Comparison of ENCODE assay signal across 11 mouse cellular contexts in the genomic region with DNA sequence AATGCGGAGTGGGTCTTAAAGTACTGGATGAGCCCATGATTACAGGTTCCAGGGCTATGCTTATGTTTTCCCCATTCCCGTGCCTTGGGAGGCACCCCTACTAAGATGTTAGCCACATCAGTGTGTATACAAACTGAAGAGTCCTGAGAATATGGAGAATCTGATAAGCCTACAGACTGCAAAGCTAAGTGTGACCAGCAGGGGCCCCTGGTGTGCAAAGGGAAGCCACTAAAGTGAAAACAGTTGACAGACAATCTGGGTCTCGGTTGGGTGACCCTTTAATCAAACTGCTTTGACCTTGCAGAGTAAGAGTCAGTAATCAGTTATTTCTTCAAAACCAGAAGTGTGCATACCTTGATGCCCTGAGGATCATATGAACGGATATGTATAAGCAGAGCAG. TPM values are rescaled to one million over a fixed set of nuclear protein-coding genes. Genes with fewer than 3 reads are reported as not detected.
DNase-seq lines count a peak whose midpoint lies in the region; ATAC-seq lines count a peak whose summit lies in the region.
"Had no signal": no experiment of that assay in that cellular context is flagged by ENCODE, and none has a peak within 500 bp of the region (broad histone marks: within the 10 kb centered on the region; RNA-seq: fewer than 3 reads in every experiment).

No protein-coding gene starts in this region.

- ATAC-seq in hindbrain, embryonic 11.5 days (ENCODE audit: low FRiP score) = no peak
- ATAC-seq in hindbrain, embryonic 16.5 days = no peak
- no peak for ATAC-seq in inflammation-experienced regulatory T-cells, adult 6 months

- H3K9ac ChIP-seq in hindbrain, embryonic 11.5 days (ENCODE audit: low read depth, low read length) = no peak overlapping the region
- H3K9ac ChIP-seq in hindbrain, embryonic 16.5 days (ENCODE audit: low read depth, low read length) = no peak overlapping the region

- no peaks in the 10 kb centered on the region for H3K27me3 ChIP-seq in hindbrain, embryonic 11.5 days (ENCODE audit: control insufficient read depth, insufficient read depth, low read length)
- H3K27me3 ChIP-seq in hindbrain, embryonic 16.5 days (replicated peaks; ENCODE audit: control insufficient read depth, insufficient read depth, low read length) = no peaks in the 10 kb centered on the region

- H3K27ac ChIP-seq in hindbrain, embryonic 11.5 days (ENCODE audit: low read depth, low read length) = no peak overlapping the region
- H3K27ac ChIP-seq in hindbrain, embryonic 16.5 days (ENCODE audit: low read depth, low read length) = no peak overlapping the region
- H3K27ac ChIP-seq: limb, embryonic 10.5 days had no signal

- H3K36me3 ChIP-seq in hindbrain, embryonic 11.5 days (ENCODE audit: control insufficient read depth, insufficient read depth, low read length) = no peaks in the 10 kb centered on the region
- no peaks in the 10 kb centered on the region for H3K36me3 ChIP-seq in hindbrain, embryonic 16.5 days (ENCODE audit: control insufficient read depth, insufficient read depth, low read length)
- H3K36me3 ChIP-seq: limb, embryonic 10.5 days had no signal

- no peak overlapping the region for H3K4me3 ChIP-seq in hindbrain, embryonic 11.5 days (ENCODE audit: low read depth, low read length)
- no peak overlapping the region for H3K4me3 ChIP-seq in hindbrain, embryonic 16.5 days (ENCODE audit: low read length)
- H3K4me3 ChIP-seq: erythroblast, embryonic 14.5 days; limb, embryonic 10.5 days had no signal

- DNase-seq in hindbrain, embryonic 11.5 days (ENCODE audit: low spot score) = peak; percentile 25
- DNase-seq in 3T3-L1 (ENCODE audit: low read depth, low spot score) (peak; percentile 9), ES-CJ7 (ENCODE audit: low read depth, low spot score) (peak; percentile 13)
- peak; percentile 7 for DNase-seq in kidney, postnatal 14 days
- no peak for DNase-seq in urinary bladder, postnatal 25 days (ENCODE audit: low spot score)
- no peak for DNase-seq in gastrocnemius, postnatal 25 days

- H3K4me2 ChIP-seq in hindbrain, embryonic 11.5 days (replicated peaks; ENCODE audit: low read depth, low read length) = no peak overlapping the region
- H3K4me2 ChIP-seq in hindbrain, embryonic 16.5 days (ENCODE audit: low read length) = no peak overlapping the region

- WGBS in hindbrain, embryonic 11.5 days = 62% methylated on average over 4 of the region's 4 CpGs
- WGBS in hindbrain, embryonic 16.5 days = 69% methylated on average over 4 of the region's 4 CpGs

- no peaks in the 10 kb centered on the region for H3K9me3 ChIP-seq in hindbrain, embryonic 11.5 days (ENCODE audit: control insufficient read depth, low read length)
- peaks cover 7% of the 10 kb centered on the region; the same call in 1 of the 2 replicates for H3K9me3 ChIP-seq in hindbrain, embryonic 16.5 days (ENCODE audit: control insufficient read depth, low read length)

- H3K4me1 ChIP-seq in hindbrain, embryonic 11.5 days (replicated peaks; ENCODE audit: control insufficient read depth, insufficient read depth, low read length) = no peaks in the 10 kb centered on the region
- no peaks in the 10 kb centered on the region for H3K4me1 ChIP-seq in hindbrain, embryonic 16.5 days (ENCODE audit: control insufficient read depth, insufficient read depth, low read depth, low read length)
- H3K4me1 ChIP-seq: limb, embryonic 10.5 days had no signal

RNA-seq across cellular contexts. Expression of a gene that starts 21.8 kb away (rescaled TPM):
- polyA plus RNA-seq in hindbrain, embryonic 11.5 days (2014; fragmentation: Nextera tagmentation; extraction: Ambion mirVana) = 0.77 and 0.78 TPM in 2 replicates
- 3.8 and 4.6 TPM in 2 replicates for polyA plus RNA-seq in hindbrain, embryonic 16.5 days (2015; fragmentation: Nextera tagmentation; extraction: Ambion mirVana)
- polyA plus RNA-seq in inflammation-experienced regulatory T-cells, adult 6 months (2017; shearing (Covaris generic)) = under 1 TPM in 2 of 3 experiments, not detected in 1; 0.09 to 0.15 TPM
- under 1 TPM; 0.10 to 0.35 TPM for total RNA-seq in gastrocnemius, postnatal 25 days (2021)
- total RNA-seq: monocyte, adult 5-6 weeks had no signal
- polyA plus RNA-seq: erythroblast, embryonic 14.5 days had no signal

Comparison
In these comparisons a context has a peak if more than half of its experiments do, and no peak if none do; other contexts are left out.
1. DNase-seq: peak in hindbrain, embryonic 11.5 days (single experiment), 3T3-L1 (single experiment), ES-CJ7 (single experiment) and kidney, postnatal 14 days (single experiment); none in urinary bladder, postnatal 25 days (single experiment) and gastrocnemius, postnatal 25 days (single experiment).